Mouse (Mus musculus) limb, embryonic 11.5 days (tissue): Measurements from ENCODE around the gene Pi4k2a. TPM values are rescaled to one million over a fixed set of nuclear protein-coding genes. Genes with fewer than 3 reads are reported as not detected.

Source experiments
- ATAC-seq: fragments of 200-750 bp; cut with Nextera tagmentation; 2 replicates; pipeline ENCODE4 v1.8.0; 2017; ENCODE audit warnings: low read depth; ENCODE audit not compliant: insufficient number of reproducible peaks, low FRiP score, low TSS enrichment
- DNase-seq: peaks from one replicate; pipeline ENCODE4 v3.0.0-alpha.2; 2015; ENCODE audit warnings: low spot score
- H3K27ac ChIP-seq: fragments of 300-500 bp; sonication (generic); replicated peaks from 2 replicates; pipeline ENCODE4 v1.5.1; 2014; ENCODE audit warnings: low read depth, mild to moderate bottlenecking, low read length
- H3K27me3 ChIP-seq: fragments of 300-500 bp; sonication (generic); 2 replicates; pipeline ENCODE4 v1.6.1; 2014; ENCODE audit warnings: mild to moderate bottlenecking, low read length, mixed read lengths; ENCODE audit not compliant: control insufficient read depth, insufficient read depth
- H3K36me3 ChIP-seq: fragments of 300-500 bp; sonication (generic); 2 replicates; pipeline ENCODE4 v1.6.1; 2014; ENCODE audit warnings: mild to moderate bottlenecking, low read length, moderate library complexity, mixed read lengths; ENCODE audit not compliant: control insufficient read depth, insufficient read depth
- H3K4me1 ChIP-seq: fragments of 300-500 bp; sonication (generic); 2 replicates; pipeline ENCODE4 v1.6.1; 2014; ENCODE audit warnings: low read length, mixed read lengths; ENCODE audit not compliant: control insufficient read depth, insufficient read depth
- H3K4me2 ChIP-seq: fragments of 300-500 bp; sonication (generic); 2 replicates; pipeline ENCODE4 v1.6.1; 2014; ENCODE audit warnings: low read depth, mild to moderate bottlenecking, moderate library complexity; ENCODE audit not compliant: severe bottlenecking
- H3K4me3 ChIP-seq: fragments of 300-500 bp; sonication (generic); 2 replicates; pipeline ENCODE4 v1.5.1; 2014; ENCODE audit warnings: low read depth, low read length
- H3K9ac ChIP-seq: fragments of 300-500 bp; sonication (generic); 2 replicates; pipeline ENCODE4 v1.6.1; 2014; ENCODE audit warnings: mild to moderate bottlenecking, low read length
- H3K9me3 ChIP-seq: fragments of 300-500 bp; sonication (generic); 2 replicates; pipeline ENCODE4 v1.6.1; 2016; ENCODE audit warnings: low read length; ENCODE audit not compliant: control insufficient read depth
- WGBS: fragments of 180-500 bp; shearing (Covaris S2); extraction: QIAGEN DNeasy Blood & Tissue Kit; methylation state at CpG from one replicate; pipeline ENCODE4 v1.1.7; 2014; 5-methylcytosine and 5-hydroxymethylcytosine counted together
- polyA plus RNA-seq: library from polyadenylated mRNA; unstranded; fragments of >200 nt; fragmentation: Nextera tagmentation; extraction: Ambion mirVana; gene quantifications from 2 replicates; pipeline ENCODE4 v1.2.1, GENCODE M21; 2014

The Pi4k2a gene
- polyA plus RNA-seq, 1 experiment from 2014 or later: 28.4 TPM

- WGBS: 25% methylated on average over 14 of the region's 14 CpGs
These were observed 1.0 kb upstream of the Pi4k2a start for GRCm38 (mm10) chr19:42089103-42089747.

GRCm38 (mm10) chr19:42090637-42091141 is 419 bp downstream of the Pi4k2a start:
- under 1% methylated on average over 36 of the region's 52 CpGs for WGBS
- H3K9me3 ChIP-seq: no peaks in the 10 kb centered on the region
- no peaks in the 10 kb centered on the region for H3K36me3 ChIP-seq
- peak; percentile 63 for ATAC-seq
- peak overlapping the region; percentile 81 for H3K4me2 ChIP-seq
- peak overlapping the region; percentile 93 for H3K4me3 ChIP-seq
- peaks cover 9% of the 10 kb centered on the region; the same call in 1 of the 2 replicates for H3K4me1 ChIP-seq
- peak overlapping the region; percentile 59; the same call in 1 of the 2 replicates for H3K27ac ChIP-seq
- no peaks in the 10 kb centered on the region for H3K27me3 ChIP-seq
- DNase-seq: no peak
- H3K9ac ChIP-seq: peak overlapping the region; percentile 78

More at GRCm38 (mm10) chr19:42089103-42089747, 1.0 kb upstream of the Pi4k2a start:
- Histone ChIP-seq H3K27me3 (no peaks in the 10 kb centered on the region), H3K27ac (peak overlapping the region; percentile 32; the same call in 1 of the 2 replicates), H3K9me3 (no peaks in the 10 kb centered on the region), H3K4me3 (peak overlapping the region; percentile 93; the same call in 1 of the 2 replicates), H3K9ac (no peak overlapping the region), H3K36me3 (no peaks in the 10 kb centered on the region), H3K4me1 (peaks cover 9% of the 10 kb centered on the region; the same call in 1 of the 2 replicates), H3K4me2 (peak overlapping the region; percentile 81)
- ATAC-seq (no peak), DNase-seq (peak; percentile 55)

- Histone ChIP-seq H3K27ac (no peak overlapping the region), H3K4me3 (no peak overlapping the region), H3K9ac (no peak overlapping the region), H3K27me3 (no peaks in the 10 kb centered on the region), H3K4me1 (no peaks in the 10 kb centered on the region), H3K36me3 (peaks cover 7% of the 10 kb centered on the region; the same call in 1 of the 2 replicates), H3K9me3 (no peaks in the 10 kb centered on the region), H3K4me2 (no peak overlapping the region)
- DNase-seq (no peak), ATAC-seq (no peak)
- 78% methylated on average over 3 of the region's 3 CpGs for WGBS
These were observed 9.1 kb downstream of the Pi4k2a start for GRCm38 (mm10) chr19:42099406-42099805.

GRCm38 (mm10) chr19:42104681-42105080 is 14.4 kb downstream of the Pi4k2a start:
- Histone ChIP-seq H3K4me3 (no peak overlapping the region), H3K36me3 (peaks cover 7% of the 10 kb centered on the region; the same call in 1 of the 2 replicates)
- WGBS: 97% methylated on average over 9 of the region's 9 CpGs

GRCm38 (mm10) chr19:42115783-42116335 is 25.6 kb downstream of the Pi4k2a start:
- 88% methylated on average over 4 of the region's 4 CpGs for WGBS

More at GRCm38 (mm10) chr19:42104681-42105080, 14.4 kb downstream of the Pi4k2a start:
- ATAC-seq (no peak), DNase-seq (no peak)
- Histone ChIP-seq H3K4me1 (no peaks in the 10 kb centered on the region), H3K4me2 (no peak overlapping the region), H3K9ac (no peak overlapping the region), H3K27me3 (no peaks in the 10 kb centered on the region), H3K9me3 (no peaks in the 10 kb centered on the region), H3K27ac (no peak overlapping the region)

GRCm38 (mm10) chr19:42118142-42118541 is 27.9 kb downstream of the Pi4k2a start:
- no peaks in the 10 kb centered on the region for H3K9me3 ChIP-seq
- no peak overlapping the region for H3K27ac ChIP-seq
- H3K27me3 ChIP-seq: no peaks in the 10 kb centered on the region
- no peak overlapping the region for H3K9ac ChIP-seq
- 96% methylated on average over 9 of the region's 9 CpGs for WGBS
- no peak overlapping the region for H3K4me3 ChIP-seq
- DNase-seq (no peak), ATAC-seq (no peak)
- no peaks in the 10 kb centered on the region for H3K4me1 ChIP-seq
- H3K4me2 ChIP-seq: no peak overlapping the region
- peaks cover 10% of the 10 kb centered on the region; the same call in 1 of the 2 replicates for H3K36me3 ChIP-seq

More at GRCm38 (mm10) chr19:42115783-42116335, 25.6 kb downstream of the Pi4k2a start:
- Histone ChIP-seq H3K4me2 (no peak overlapping the region), H3K9me3 (no peaks in the 10 kb centered on the region), H3K4me1 (no peaks in the 10 kb centered on the region), H3K27ac (no peak overlapping the region), H3K4me3 (no peak overlapping the region), H3K9ac (no peak overlapping the region), H3K36me3 (peaks cover 3% of the 10 kb centered on the region; the same call in 1 of the 2 replicates), H3K27me3 (no peaks in the 10 kb centered on the region)
- ATAC-seq: no peak
- no peak for DNase-seq

- WGBS: 87% methylated on average over 5 of the region's 5 CpGs
- Histone ChIP-seq H3K9me3 (no peaks in the 10 kb centered on the region), H3K4me2 (no peak overlapping the region), H3K27ac (no peak overlapping the region), H3K27me3 (no peaks in the 10 kb centered on the region), H3K4me1 (no peaks in the 10 kb centered on the region), H3K4me3 (no peak overlapping the region), H3K36me3 (peaks cover 11% of the 10 kb centered on the region; the same call in 1 of the 2 replicates), H3K9ac (no peak overlapping the region)
- no peak for ATAC-seq
- DNase-seq: no peak
These were observed 28.3 kb downstream of the Pi4k2a start for GRCm38 (mm10) chr19:42118596-42118995.

- no peak overlapping the region for H3K4me2 ChIP-seq
- peaks cover 14% of the 10 kb centered on the region; the same call in 1 of the 2 replicates for H3K36me3 ChIP-seq
- ATAC-seq: no peak
These were observed 30.2 kb downstream of the Pi4k2a start for GRCm38 (mm10) chr19:42120451-42120850.

More at GRCm38 (mm10) chr19:42120451-42120850, 30.2 kb downstream of the Pi4k2a start:
- 95% methylated on average over 8 of the region's 8 CpGs for WGBS
- Histone ChIP-seq H3K27me3 (no peaks in the 10 kb centered on the region), H3K4me1 (no peaks in the 10 kb centered on the region), H3K9ac (no peak overlapping the region), H3K27ac (no peak overlapping the region), H3K9me3 (no peaks in the 10 kb centered on the region), H3K4me3 (no peak overlapping the region)
- DNase-seq: no peak
